Mouse (Mus musculus): Measurements from ENCODE around the gene Hnrnpll. TPM values are rescaled to one million over a fixed set of nuclear protein-coding genes. Genes with fewer than 3 reads are reported as not detected.
"Not testable (repeated sequence)": the region's sequence is repeated elsewhere in the genome, so short reads cannot be mapped to it uniquely, and the experiment has no call there.

The Hnrnpll gene
- polyA plus RNA-seq, 2 experiments = 58.0 to 71.4 TPM

DNA sequence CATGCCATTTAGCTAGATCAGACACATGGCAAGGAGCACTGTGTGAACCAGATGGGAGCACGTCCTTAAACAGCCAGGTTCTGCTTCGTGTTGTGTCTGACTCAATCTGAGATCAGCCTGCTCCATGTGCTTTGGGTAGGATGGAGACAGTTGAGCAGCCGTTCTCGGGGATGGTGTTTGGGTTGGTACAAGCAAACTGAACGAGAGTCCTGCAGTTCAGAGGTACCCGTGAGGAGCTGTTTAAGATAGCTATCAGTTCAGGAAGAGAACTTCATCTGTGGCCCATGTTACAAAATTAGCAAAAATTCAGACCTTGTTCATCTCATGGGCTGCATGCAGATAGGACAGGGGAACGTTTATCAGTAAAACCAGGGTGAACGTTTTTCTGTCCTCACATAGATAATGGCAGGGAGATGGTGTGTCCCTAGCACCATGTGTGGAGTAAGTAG, 47.7 kb downstream of the Hnrnpll start:
- WGBS = 82% methylated on average over 8 of the region's 8 CpGs
- Histone ChIP-seq H3K9ac (ENCODE audit: low read depth, low read length, severe bottlenecking) (no peak overlapping the region), H3K9me3 (ENCODE audit: control insufficient read depth, low read length) (no peaks in the 10 kb centered on the region), H3K4me3 (replicated peaks; ENCODE audit: low read length) (no peak overlapping the region), H3K27me3 (ENCODE audit: control insufficient read depth, insufficient read depth, low read length) (no peaks in the 10 kb centered on the region), H3K4me2 (replicated peaks; ENCODE audit: low read depth, low read length, severe bottlenecking) (no peak overlapping the region), H3K27ac (replicated peaks; ENCODE audit: low read depth, low read length) (no peak overlapping the region), H3K4me1 (ENCODE audit: control insufficient read depth, insufficient read depth, low read length) (peaks cover 7% of the 10 kb centered on the region), H3K36me3 (ENCODE audit: control insufficient read depth, insufficient read depth, low read length) (no peaks in the 10 kb centered on the region)
- DNase-seq (ENCODE audit: low spot score) (no peak), ATAC-seq (ENCODE audit: low FRiP score, low read depth) (no peak)
- TF ChIP-seq POLR2A (IDR thresholded peaks at IDR 0.05; ENCODE audit: borderline replicate concordance, extremely low read depth, insufficient read depth, insufficient read length) = no peak

DNA sequence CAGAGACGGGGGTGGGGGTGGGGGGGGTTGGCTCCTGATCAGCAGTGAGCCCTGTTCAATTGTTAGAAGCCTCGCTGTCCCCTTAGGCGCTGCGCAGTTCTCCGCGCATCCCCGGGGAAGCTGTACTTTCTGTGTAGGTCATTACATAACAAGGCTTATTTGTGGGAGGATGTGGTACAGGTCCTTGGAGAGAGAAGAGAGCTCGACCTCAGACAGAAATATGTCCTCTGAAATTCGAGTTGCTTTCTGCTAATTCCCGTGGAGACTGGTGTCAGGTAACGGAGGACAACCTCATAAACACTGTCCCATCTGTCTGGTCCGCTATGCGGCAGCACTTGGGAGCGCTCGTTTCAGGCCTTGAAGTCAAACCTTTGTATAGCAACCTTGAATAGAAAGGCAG, 52.2 kb downstream of the Hnrnpll start:
- ATAC-seq (ENCODE audit: low FRiP score, low read depth) = peak; percentile 55
- TF ChIP-seq POLR2A (IDR thresholded peaks at IDR 0.05; ENCODE audit: borderline replicate concordance, extremely low read depth, insufficient read depth, insufficient read length) = no peak
- no peak overlapping the region for H3K4me3 ChIP-seq (replicated peaks; ENCODE audit: low read length)
- WGBS = 21% methylated on average over 15 of the region's 15 CpGs
- no peak overlapping the region for H3K9ac ChIP-seq (ENCODE audit: low read depth, low read length, severe bottlenecking)
- DNase-seq (ENCODE audit: low spot score) = no peak
- no peaks in the 10 kb centered on the region for H3K36me3 ChIP-seq (ENCODE audit: control insufficient read depth, insufficient read depth, low read length)
- H3K9me3 ChIP-seq (ENCODE audit: control insufficient read depth, low read length) = no peaks in the 10 kb centered on the region
- H3K4me1 ChIP-seq (ENCODE audit: control insufficient read depth, insufficient read depth, low read length) = peaks cover 17% of the 10 kb centered on the region
- no peak overlapping the region for H3K4me2 ChIP-seq (replicated peaks; ENCODE audit: low read depth, low read length, severe bottlenecking)
- no peak overlapping the region for H3K27ac ChIP-seq (replicated peaks; ENCODE audit: low read depth, low read length)
- H3K27me3 ChIP-seq (ENCODE audit: control insufficient read depth, insufficient read depth, low read length) = no peaks in the 10 kb centered on the region

GRCm38 (mm10) chr17:80008847-80009246, 53.3 kb downstream of the Hnrnpll start:
- Histone ChIP-seq H3K9ac (ENCODE audit: low read depth, low read length, severe bottlenecking) (no peak overlapping the region), H3K9me3 (ENCODE audit: control insufficient read depth, low read length) (no peaks in the 10 kb centered on the region), H3K4me3 (replicated peaks; ENCODE audit: low read length) (no peak overlapping the region), H3K36me3 (ENCODE audit: control insufficient read depth, insufficient read depth, low read length) (no peaks in the 10 kb centered on the region), H3K27me3 (ENCODE audit: control insufficient read depth, insufficient read depth, low read length) (no peaks in the 10 kb centered on the region), H3K4me1 (ENCODE audit: control insufficient read depth, insufficient read depth, low read length) (peaks cover 17% of the 10 kb centered on the region), H3K27ac (replicated peaks; ENCODE audit: low read depth, low read length) (no peak overlapping the region; the same call in 1 of the 2 replicates), H3K4me2 (replicated peaks; ENCODE audit: low read depth, low read length, severe bottlenecking) (no peak overlapping the region)
- WGBS = 15% methylated on average over 5 of the region's 5 CpGs
- DNase-seq (ENCODE audit: low spot score) (peak; percentile 94), ATAC-seq (ENCODE audit: low FRiP score, low read depth) (peak; percentile 27; the same call in 1 of the 2 replicates)
- TF ChIP-seq POLR2A (IDR thresholded peaks at IDR 0.05; ENCODE audit: borderline replicate concordance, extremely low read depth, insufficient read depth, insufficient read length) = no peak

GRCm38 (mm10) chr17:80004345-80005239, 57.5 kb downstream of the Hnrnpll start:
- H3K4me3 ChIP-seq (replicated peaks; ENCODE audit: low read length) = no peak overlapping the region
- WGBS = 51% methylated on average over 17 of the region's 17 CpGs
- ATAC-seq (ENCODE audit: low FRiP score, low read depth) = no peak

DNA sequence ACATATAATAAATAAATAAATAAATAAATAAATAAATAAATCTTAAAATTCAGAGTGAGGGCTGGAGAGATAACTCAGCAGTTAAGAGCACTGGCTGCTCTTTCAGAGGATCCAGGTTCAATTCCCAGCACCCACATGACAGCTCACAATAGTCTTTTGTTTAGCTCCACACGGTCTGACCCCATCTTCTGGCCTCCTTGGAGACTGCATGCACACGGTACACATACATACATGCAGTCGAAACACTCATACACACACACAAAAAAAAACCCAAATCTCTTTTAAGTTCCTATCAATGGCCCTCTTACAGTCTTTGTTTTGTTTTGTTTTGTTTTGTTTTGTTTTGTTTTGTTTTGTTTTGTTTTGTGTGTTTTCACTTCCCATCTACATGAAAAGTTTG, 58.3 kb downstream of the Hnrnpll start:
- 94% methylated on average over 3 of the region's 3 CpGs for WGBS

More at GRCm38 (mm10) chr17:80004345-80005239, 57.5 kb downstream of the Hnrnpll start:
- H3K9ac ChIP-seq (ENCODE audit: low read depth, low read length, severe bottlenecking) = no peak overlapping the region
- H3K27me3 ChIP-seq (ENCODE audit: control insufficient read depth, insufficient read depth, low read length) = no peaks in the 10 kb centered on the region
- no peaks in the 10 kb centered on the region for H3K36me3 ChIP-seq (ENCODE audit: control insufficient read depth, insufficient read depth, low read length)
- H3K4me2 ChIP-seq (replicated peaks; ENCODE audit: low read depth, low read length, severe bottlenecking) = no peak overlapping the region
- DNase-seq (ENCODE audit: low spot score) = peak; percentile 47
- H3K9me3 ChIP-seq (ENCODE audit: control insufficient read depth, low read length) = no peaks in the 10 kb centered on the region
- TF ChIP-seq POLR2A (IDR thresholded peaks at IDR 0.05; ENCODE audit: borderline replicate concordance, extremely low read depth, insufficient read depth, insufficient read length) = no peak
- peaks cover 15% of the 10 kb centered on the region for H3K4me1 ChIP-seq (ENCODE audit: control insufficient read depth, insufficient read depth, low read length)
- H3K27ac ChIP-seq (replicated peaks; ENCODE audit: low read depth, low read length) = no peak overlapping the region

More for the DNA sequence above, 58.3 kb downstream of the Hnrnpll start:
- not testable (repeated sequence) for ATAC-seq (ENCODE audit: low FRiP score, low read depth); H3K9me3 ChIP-seq (ENCODE audit: control insufficient read depth, low read length); H3K4me2 ChIP-seq (replicated peaks; ENCODE audit: low read depth, low read length, severe bottlenecking); H3K4me3 ChIP-seq (replicated peaks; ENCODE audit: low read length); DNase-seq (ENCODE audit: low spot score); H3K27ac ChIP-seq (replicated peaks; ENCODE audit: low read depth, low read length); H3K36me3 ChIP-seq (ENCODE audit: control insufficient read depth, insufficient read depth, low read length); H3K9ac ChIP-seq (ENCODE audit: low read depth, low read length, severe bottlenecking); H3K27me3 ChIP-seq (ENCODE audit: control insufficient read depth, insufficient read depth, low read length)
- H3K4me1 ChIP-seq (ENCODE audit: control insufficient read depth, insufficient read depth, low read length) = peaks cover 15% of the 10 kb centered on the region
